Comparison of ENCODE assay signal across 9 mouse cellular contexts in genomic region chr1:184447911-184448310, GRCm38 (mm10).
A peak's percentile ranks its signal among the peaks of the same experiment; 100 is the strongest.
DNase-seq lines count a peak whose midpoint lies in the region; ATAC-seq and TF ChIP-seq lines count a peak whose summit lies in the region.
"Had no signal": no experiment of that assay in that cellular context is flagged by ENCODE, and none has a peak within 500 bp of the region (broad histone marks: within the 10 kb centered on the region; RNA-seq: fewer than 3 reads in every experiment).

No protein-coding gene starts in this region.

- no peak for ATAC-seq in cerebellum, adult (ENCODE audit: insufficient number of reproducible peaks, low FRiP score, low TSS enrichment)

- TF ChIP-seq CTCF in spleen, adult 2 months (IDR thresholded peaks at IDR 0.05; ENCODE audit: extremely low read depth, insufficient read depth, insufficient read length, insufficient replicate concordance) = peak; percentile 75; the same call in 1 of the 2 replicates

- DNase-seq in cerebellum, adult 11 months = peak; percentile 24
- peak; percentile 58 for DNase-seq in Muller cell, postnatal 12 days (ENCODE audit: inconsistent ontology term)
- DNase-seq in cerebellum, adult 9-10 months = peak; percentile 37
- DNase-seq in gastrocnemius, postnatal 10 days = peak; percentile 86
- DNase-seq in layer of hippocampus, adult 9-11 months = peak; percentile 40
- peak; percentile 83 for DNase-seq in lung, postnatal 25 days (ENCODE audit: low spot score)
- DNase-seq in spleen, adult 2 months (ENCODE audit: low read depth in 1 of 2, low spot score in 2 of 2) = peak; percentile 40 to 68

- no peak overlapping the region for H3K27ac ChIP-seq in spleen, adult 2 months (ENCODE audit: insufficient read depth, low read length)
- H3K27ac ChIP-seq: neural tube, embryonic 13.5 days had no signal

- H3K36me3 ChIP-seq in spleen, adult 2 months (ENCODE audit: control insufficient read depth, insufficient read depth, low read length) = no peaks in the 10 kb centered on the region
- H3K36me3 ChIP-seq: neural tube, embryonic 13.5 days had no signal

- H3K4me1 ChIP-seq in spleen, adult 2 months (ENCODE audit: control insufficient read depth, insufficient read depth, insufficient read length) = peaks cover 14% of the 10 kb centered on the region; the same call in 1 of the 2 replicates
- H3K4me1 ChIP-seq: neural tube, embryonic 13.5 days had no signal

- H3K27me3 ChIP-seq in spleen, adult 2 months (ENCODE audit: control insufficient read depth, insufficient read depth, low read length) = no peaks in the 10 kb centered on the region

- WGBS in spleen, adult 2 months = 59% methylated on average over 7 of the region's 7 CpGs

- TF ChIP-seq POLR2A in spleen, adult 2 months (IDR thresholded peaks at IDR 0.05; ENCODE audit: low read depth, low read length) = no peak

- no peak overlapping the region for H3K4me3 ChIP-seq in spleen, adult 2 months (ENCODE audit: extremely low read depth, insufficient read depth, insufficient read length)
- H3K4me3 ChIP-seq: neural tube, embryonic 13.5 days had no signal

Comparison
In these comparisons a context has a peak if more than half of its experiments do, and no peak if none do; other contexts are left out.
1. DNase-seq: peak in every context shown above with its lines; median percentile 86 in gastrocnemius, postnatal 10 days; 83 in lung, postnatal 25 days; 58 in Muller cell, postnatal 12 days; 54 in spleen, adult 2 months; 40 in layer of hippocampus, adult 9-11 months; 37 in cerebellum, adult 9-10 months; 24 in cerebellum, adult 11 months.